Mouse (Mus musculus) hindbrain, embryonic 16.5 days (tissue): ENCODE results near the gene Ripor2. TPM values are rescaled to one million over a fixed set of nuclear protein-coding genes. Genes with fewer than 3 reads are reported as not detected.

ENCODE experiments used
- ATAC-seq: fragments of 200-750 bp; cut with Nextera tagmentation; 2 replicates; pipeline ENCODE4 v1.8.0; 2017; ENCODE audit warnings: moderate TSS enrichment, moderate library complexity
- H3K27ac ChIP-seq: fragments of 300-500 bp; sonication (generic); 2 replicates; pipeline ENCODE4 v1.5.1; 2014; ENCODE audit warnings: low read depth, mild to moderate bottlenecking, control low read depth, low read length, moderate library complexity
- H3K27me3 ChIP-seq: fragments of 300-500 bp; sonication (generic); replicated peaks from 2 replicates; pipeline ENCODE4 v1.6.1; 2014; ENCODE audit warnings: low read length; ENCODE audit not compliant: control insufficient read depth, insufficient read depth
- H3K36me3 ChIP-seq: fragments of 300-500 bp; sonication (generic); 2 replicates; pipeline ENCODE4 v1.6.1; 2014; ENCODE audit warnings: mild to moderate bottlenecking, low read length, moderate library complexity, mixed read lengths; ENCODE audit not compliant: control insufficient read depth, insufficient read depth
- H3K4me1 ChIP-seq: fragments of 300-500 bp; sonication (generic); 2 replicates; pipeline ENCODE4 v1.6.1; 2014; ENCODE audit warnings: low read depth, low read length; ENCODE audit not compliant: control insufficient read depth, insufficient read depth
- H3K4me2 ChIP-seq: fragments of 300-500 bp; sonication (generic); 2 replicates; pipeline ENCODE4 v1.6.1; 2014; ENCODE audit warnings: mild to moderate bottlenecking, low read length, control low read depth, moderate library complexity
- H3K4me3 ChIP-seq: fragments of 300-500 bp; sonication (generic); 2 replicates; pipeline ENCODE4 v1.5.1; 2014; ENCODE audit warnings: mild to moderate bottlenecking, low read length, control low read depth, moderate library complexity
- H3K9ac ChIP-seq: fragments of 300-500 bp; sonication (generic); 2 replicates; pipeline ENCODE4 v1.6.1; 2014; ENCODE audit warnings: low read depth, mild to moderate bottlenecking, control low read depth, low read length, moderate library complexity
- H3K9me3 ChIP-seq: fragments of 300-500 bp; sonication (generic); 2 replicates; pipeline ENCODE4 v1.6.1; 2014; ENCODE audit warnings: mild to moderate bottlenecking, low read length, moderate library complexity; ENCODE audit not compliant: control insufficient read depth
- WGBS: fragments of 180-500 bp; shearing (Covaris S2); extraction: QIAGEN DNeasy Blood & Tissue Kit; methylation state at CpG from one replicate; pipeline ENCODE4 v1.1.7; 2014; 5-methylcytosine and 5-hydroxymethylcytosine counted together
- polyA plus RNA-seq: library from polyadenylated mRNA; unstranded; fragments of >200 nt; fragmentation: Nextera tagmentation; extraction: Ambion mirVana; gene quantifications from 2 replicates; pipeline ENCODE4 v1.2.1, GENCODE M21; 2015

Ripor2 gene
- polyA plus RNA-seq, 1 experiment from 2014 or later, result 19.1 TPM

GRCm38 (mm10) chr13:24702128-24702527 is 120.1 kb downstream of the Ripor2 start:
- ATAC-seq, result no peak
- no peaks in the 10 kb centered on the region for H3K27me3 ChIP-seq
- H3K4me1 ChIP-seq, result no peaks in the 10 kb centered on the region
- H3K4me3 ChIP-seq, result no peak overlapping the region
- WGBS, result 81% methylated on average over 5 of the region's 5 CpGs
- H3K27ac ChIP-seq, result no peak overlapping the region
- peaks cover 15% of the 10 kb centered on the region for H3K36me3 ChIP-seq
- no peak overlapping the region for H3K9ac ChIP-seq
- no peak overlapping the region for H3K4me2 ChIP-seq
- H3K9me3 ChIP-seq, result no peaks in the 10 kb centered on the region

GRCm38 (mm10) chr13:24709656-24710396 is 127.8 kb downstream of the Ripor2 start:
- peaks cover 2% of the 10 kb centered on the region; the same call in 1 of the 2 replicates for H3K4me1 ChIP-seq
- ATAC-seq, result no peak
- H3K9me3 ChIP-seq, result no peaks in the 10 kb centered on the region
- no peak overlapping the region for H3K4me3 ChIP-seq
- no peak overlapping the region for H3K4me2 ChIP-seq
- 67% methylated on average over 12 of the region's 12 CpGs for WGBS
- H3K36me3 ChIP-seq, result peaks cover 12% of the 10 kb centered on the region
- H3K27ac ChIP-seq, result no peak overlapping the region
- no peaks in the 10 kb centered on the region for H3K27me3 ChIP-seq
- H3K9ac ChIP-seq, result no peak overlapping the region

- H3K9me3 ChIP-seq, result no peaks in the 10 kb centered on the region
- no peak overlapping the region for H3K4me2 ChIP-seq
- H3K27ac ChIP-seq, result peak overlapping the region; percentile 16; the same call in 1 of the 2 replicates
- no peak overlapping the region for H3K4me3 ChIP-seq
- H3K36me3 ChIP-seq, result peaks cover 12% of the 10 kb centered on the region; the same call in 1 of the 2 replicates
- peaks cover 2% of the 10 kb centered on the region; the same call in 1 of the 2 replicates for H3K4me1 ChIP-seq
- 54% methylated on average over 7 of the region's 7 CpGs for WGBS
- no peak for ATAC-seq
- no peaks in the 10 kb centered on the region for H3K27me3 ChIP-seq
- no peak overlapping the region for H3K9ac ChIP-seq
These were observed 129.0 kb downstream of the Ripor2 start for GRCm38 (mm10) chr13:24710968-24711367.

- Histone ChIP-seq H3K4me3 (no peak overlapping the region), H3K27me3 (no peaks in the 10 kb centered on the region), H3K4me1 (peaks cover 2% of the 10 kb centered on the region; the same call in 1 of the 2 replicates), H3K27ac (no peak overlapping the region), H3K9ac (no peak overlapping the region), H3K36me3 (peaks cover 8% of the 10 kb centered on the region; the same call in 1 of the 2 replicates), H3K9me3 (no peaks in the 10 kb centered on the region), H3K4me2 (no peak overlapping the region)
- ATAC-seq, result no peak
- 82% methylated on average over 7 of the region's 7 CpGs for WGBS
These were observed 130.7 kb downstream of the Ripor2 start for GRCm38 (mm10) chr13:24712581-24713130.

GRCm38 (mm10) chr13:24713434-24714000 is 131.5 kb downstream of the Ripor2 start:
- WGBS, result 7% methylated on average over 16 of the region's 16 CpGs
- Histone ChIP-seq H3K36me3 (peaks cover 11% of the 10 kb centered on the region; the same call in 1 of the 2 replicates), H3K4me3 (peak overlapping the region; percentile 8; the same call in 1 of the 2 replicates), H3K4me1 (peaks cover 2% of the 10 kb centered on the region; the same call in 1 of the 2 replicates), H3K9ac (0 out of 2 replicates have a peak overlapping the region, but pooled peaks have one; percentile 11), H3K9me3 (no peaks in the 10 kb centered on the region), H3K27me3 (no peaks in the 10 kb centered on the region), H3K27ac (no peak overlapping the region), H3K4me2 (peak overlapping the region; percentile 47)
- ATAC-seq, result peak; percentile 91

GRCm38 (mm10) chr13:24714360-24714885 is 132.4 kb downstream of the Ripor2 start:
- Histone ChIP-seq H3K27me3 (no peaks in the 10 kb centered on the region), H3K9ac (no peak overlapping the region), H3K4me2 (no peak overlapping the region), H3K27ac (no peak overlapping the region), H3K4me1 (peaks cover 2% of the 10 kb centered on the region; the same call in 1 of the 2 replicates), H3K36me3 (peaks cover 11% of the 10 kb centered on the region; the same call in 1 of the 2 replicates), H3K9me3 (no peaks in the 10 kb centered on the region), H3K4me3 (no peak overlapping the region)
- WGBS, result 65% methylated on average over 9 of the region's 9 CpGs
- no peak for ATAC-seq

GRCm38 (mm10) chr13:24715601-24716000 is 133.6 kb downstream of the Ripor2 start:
- Histone ChIP-seq H3K9me3 (no peaks in the 10 kb centered on the region), H3K36me3 (peaks cover 11% of the 10 kb centered on the region; the same call in 1 of the 2 replicates), H3K4me2 (no peak overlapping the region), H3K27me3 (no peaks in the 10 kb centered on the region), H3K4me3 (no peak overlapping the region), H3K27ac (no peak overlapping the region), H3K9ac (no peak overlapping the region), H3K4me1 (peaks cover 2% of the 10 kb centered on the region; the same call in 1 of the 2 replicates)
- no peak for ATAC-seq
- 40% methylated on average over 5 of the region's 5 CpGs for WGBS

GRCm38 (mm10) chr13:24716441-24716840 is 134.5 kb downstream of the Ripor2 start:
- H3K9me3 ChIP-seq, result no peaks in the 10 kb centered on the region
- no peak for ATAC-seq
- H3K4me2 ChIP-seq, result no peak overlapping the region
- H3K27me3 ChIP-seq, result no peaks in the 10 kb centered on the region
- H3K4me1 ChIP-seq, result peaks cover 2% of the 10 kb centered on the region; the same call in 1 of the 2 replicates
- H3K36me3 ChIP-seq, result peaks cover 11% of the 10 kb centered on the region; the same call in 1 of the 2 replicates
- no peak overlapping the region for H3K27ac ChIP-seq
- no peak overlapping the region for H3K9ac ChIP-seq
- WGBS, result 85% methylated on average over 9 of the region's 9 CpGs
- no peak overlapping the region for H3K4me3 ChIP-seq

GRCm38 (mm10) chr13:24717677-24718076 is 135.7 kb downstream of the Ripor2 start:
- no peak for ATAC-seq
- peaks cover 11% of the 10 kb centered on the region; the same call in 1 of the 2 replicates for H3K36me3 ChIP-seq
- H3K4me1 ChIP-seq, result peaks cover 2% of the 10 kb centered on the region; the same call in 1 of the 2 replicates
- no peaks in the 10 kb centered on the region for H3K9me3 ChIP-seq
- H3K27ac ChIP-seq, result no peak overlapping the region
- no peaks in the 10 kb centered on the region for H3K27me3 ChIP-seq
- no peak overlapping the region for H3K4me2 ChIP-seq
- H3K4me3 ChIP-seq, result no peak overlapping the region
- H3K9ac ChIP-seq, result no peak overlapping the region
- WGBS, result 83% methylated on average over 7 of the region's 7 CpGs
